Mouse (Mus musculus): ENCODE measurements at regions not wholly inside any gene's neighbourhood (a gene's known extent, or its start where the extent isn't known, plus 50 kb on each side); places are given as distances from the start of the nearest gene placed in this dataset.

- H3K4me3 ChIP-seq (ENCODE audit: low read depth, low read length): no peak overlapping the region
- no peak overlapping the region for H3K27ac ChIP-seq (replicated peaks; ENCODE audit: low read depth, low read length)
- no peak overlapping the region for H3K9ac ChIP-seq (replicated peaks; ENCODE audit: low read length)
- H3K36me3 ChIP-seq (replicated peaks; ENCODE audit: control insufficient read depth, insufficient read depth, low read depth, low read length): no peaks in the 10 kb centered on the region
- ATAC-seq (replicated peaks; ENCODE audit: insufficient number of reproducible peaks, low FRiP score, low TSS enrichment, low read depth) (no peak), DNase-seq (ENCODE audit: low spot score) (no peak)
- H3K4me2 ChIP-seq (ENCODE audit: low read depth, low read length): no peak overlapping the region
- WGBS: 67% methylated on average over 1 of the region's 1 CpGs
- no peaks in the 10 kb centered on the region for H3K9me3 ChIP-seq (replicated peaks; ENCODE audit: control insufficient read depth, low read length)
- no peaks in the 10 kb centered on the region for H3K4me1 ChIP-seq (ENCODE audit: control insufficient read depth, insufficient read depth, low read length)
- H3K27me3 ChIP-seq (ENCODE audit: control insufficient read depth, insufficient read depth, low read length): no peaks in the 10 kb centered on the region
Observed at GRCm38 (mm10) chr15:67686140-67686539, 1185.4 kb upstream of the Lrrc6 start.

- H3K27ac ChIP-seq (replicated peaks; ENCODE audit: low read depth, low read length): no peak overlapping the region
- no peaks in the 10 kb centered on the region for H3K27me3 ChIP-seq (ENCODE audit: control insufficient read depth, insufficient read depth, low read length)
- no peaks in the 10 kb centered on the region for H3K4me1 ChIP-seq (ENCODE audit: control insufficient read depth, insufficient read depth, low read length)
- DNase-seq (ENCODE audit: low spot score): no peak
- 93% methylated on average over 2 of the region's 2 CpGs for WGBS
- no peak overlapping the region for H3K4me3 ChIP-seq (ENCODE audit: low read depth, low read length)
- no peak overlapping the region for H3K9ac ChIP-seq (replicated peaks; ENCODE audit: low read length)
- no peak for ATAC-seq (replicated peaks; ENCODE audit: insufficient number of reproducible peaks, low FRiP score, low TSS enrichment, low read depth)
- no peak overlapping the region for H3K4me2 ChIP-seq (ENCODE audit: low read depth, low read length)
- H3K9me3 ChIP-seq (replicated peaks; ENCODE audit: control insufficient read depth, low read length): no peaks in the 10 kb centered on the region
- no peaks in the 10 kb centered on the region for H3K36me3 ChIP-seq (replicated peaks; ENCODE audit: control insufficient read depth, insufficient read depth, low read depth, low read length)
Observed at GRCm38 (mm10) chr15:67673276-67673675, 1172.6 kb upstream of the Lrrc6 start.

GRCm38 (mm10) chr15:67636155-67636554 is 1135.4 kb upstream of the Lrrc6 start:
- H3K27me3 ChIP-seq (ENCODE audit: control insufficient read depth, insufficient read depth, low read length): no peaks in the 10 kb centered on the region
- H3K36me3 ChIP-seq (replicated peaks; ENCODE audit: control insufficient read depth, insufficient read depth, low read depth, low read length): no peaks in the 10 kb centered on the region
- no peak overlapping the region for H3K27ac ChIP-seq (replicated peaks; ENCODE audit: low read depth, low read length)
- H3K9me3 ChIP-seq (replicated peaks; ENCODE audit: control insufficient read depth, low read length): no peaks in the 10 kb centered on the region
- 63% methylated on average over 1 of the region's 1 CpGs for WGBS
- H3K4me3 ChIP-seq (ENCODE audit: low read depth, low read length): no peak overlapping the region
- DNase-seq (ENCODE audit: low spot score) (no peak), ATAC-seq (replicated peaks; ENCODE audit: insufficient number of reproducible peaks, low FRiP score, low TSS enrichment, low read depth) (no peak)
- no peaks in the 10 kb centered on the region for H3K4me1 ChIP-seq (ENCODE audit: control insufficient read depth, insufficient read depth, low read length)
- H3K4me2 ChIP-seq (ENCODE audit: low read depth, low read length): no peak overlapping the region
- no peak overlapping the region for H3K9ac ChIP-seq (replicated peaks; ENCODE audit: low read length)

GRCm38 (mm10) chr15:67626704-67627287 is 1126.1 kb upstream of the Lrrc6 start:
- Histone ChIP-seq H3K4me2 (ENCODE audit: low read depth, low read length) (no peak overlapping the region), H3K27ac (replicated peaks; ENCODE audit: low read depth, low read length) (no peak overlapping the region), H3K36me3 (replicated peaks; ENCODE audit: control insufficient read depth, insufficient read depth, low read depth, low read length) (no peaks in the 10 kb centered on the region), H3K4me1 (ENCODE audit: control insufficient read depth, insufficient read depth, low read length) (no peaks in the 10 kb centered on the region), H3K4me3 (ENCODE audit: low read depth, low read length) (no peak overlapping the region), H3K27me3 (ENCODE audit: control insufficient read depth, insufficient read depth, low read length) (no peaks in the 10 kb centered on the region), H3K9me3 (replicated peaks; ENCODE audit: control insufficient read depth, low read length) (no peaks in the 10 kb centered on the region), H3K9ac (replicated peaks; ENCODE audit: low read length) (no peak overlapping the region)
- WGBS: 79% methylated on average over 3 of the region's 3 CpGs
- DNase-seq (ENCODE audit: low spot score): no peak
- ATAC-seq (replicated peaks; ENCODE audit: insufficient number of reproducible peaks, low FRiP score, low TSS enrichment, low read depth): no peak

GRCm38 (mm10) chr15:67611896-67612295 is 1111.2 kb upstream of the Lrrc6 start:
- H3K4me3 ChIP-seq (ENCODE audit: low read depth, low read length): no peak overlapping the region
- ATAC-seq (replicated peaks; ENCODE audit: insufficient number of reproducible peaks, low FRiP score, low TSS enrichment, low read depth) (no peak), DNase-seq (ENCODE audit: low spot score) (no peak)
- 65% methylated on average over 3 of the region's 3 CpGs for WGBS
- no peaks in the 10 kb centered on the region for H3K27me3 ChIP-seq (ENCODE audit: control insufficient read depth, insufficient read depth, low read length)
- H3K4me1 ChIP-seq (ENCODE audit: control insufficient read depth, insufficient read depth, low read length): no peaks in the 10 kb centered on the region
- no peak overlapping the region for H3K4me2 ChIP-seq (ENCODE audit: low read depth, low read length)
- H3K36me3 ChIP-seq (replicated peaks; ENCODE audit: control insufficient read depth, insufficient read depth, low read depth, low read length): no peaks in the 10 kb centered on the region
- no peak overlapping the region for H3K9ac ChIP-seq (replicated peaks; ENCODE audit: low read length)
- no peaks in the 10 kb centered on the region for H3K9me3 ChIP-seq (replicated peaks; ENCODE audit: control insufficient read depth, low read length)
- H3K27ac ChIP-seq (replicated peaks; ENCODE audit: low read depth, low read length): no peak overlapping the region

GRCm38 (mm10) chr15:67598426-67598825 is 1097.7 kb upstream of the Lrrc6 start:
- no peak overlapping the region for H3K9ac ChIP-seq (replicated peaks; ENCODE audit: low read length)
- 77% methylated on average over 4 of the region's 4 CpGs for WGBS
- H3K36me3 ChIP-seq (replicated peaks; ENCODE audit: control insufficient read depth, insufficient read depth, low read depth, low read length): no peaks in the 10 kb centered on the region
- H3K4me1 ChIP-seq (ENCODE audit: control insufficient read depth, insufficient read depth, low read length): no peaks in the 10 kb centered on the region
- no peak overlapping the region for H3K4me3 ChIP-seq (ENCODE audit: low read depth, low read length)
- no peak overlapping the region for H3K27ac ChIP-seq (replicated peaks; ENCODE audit: low read depth, low read length)
- no peaks in the 10 kb centered on the region for H3K27me3 ChIP-seq (ENCODE audit: control insufficient read depth, insufficient read depth, low read length)
- ATAC-seq (replicated peaks; ENCODE audit: insufficient number of reproducible peaks, low FRiP score, low TSS enrichment, low read depth) (no peak), DNase-seq (ENCODE audit: low spot score) (no peak)
- H3K9me3 ChIP-seq (replicated peaks; ENCODE audit: control insufficient read depth, low read length): no peaks in the 10 kb centered on the region
- H3K4me2 ChIP-seq (ENCODE audit: low read depth, low read length): no peak overlapping the region

GRCm38 (mm10) chr15:67576581-67576980 is 1075.9 kb upstream of the Lrrc6 start:
- no peaks in the 10 kb centered on the region for H3K27me3 ChIP-seq (ENCODE audit: control insufficient read depth, insufficient read depth, low read length)
- no peaks in the 10 kb centered on the region for H3K9me3 ChIP-seq (replicated peaks; ENCODE audit: control insufficient read depth, low read length)
- H3K9ac ChIP-seq (replicated peaks; ENCODE audit: low read length): no peak overlapping the region
- H3K4me3 ChIP-seq (ENCODE audit: low read depth, low read length): no peak overlapping the region
- DNase-seq (ENCODE audit: low spot score) (no peak), ATAC-seq (replicated peaks; ENCODE audit: insufficient number of reproducible peaks, low FRiP score, low TSS enrichment, low read depth) (no peak)
- H3K36me3 ChIP-seq (replicated peaks; ENCODE audit: control insufficient read depth, insufficient read depth, low read depth, low read length): no peaks in the 10 kb centered on the region
- H3K4me1 ChIP-seq (ENCODE audit: control insufficient read depth, insufficient read depth, low read length): no peaks in the 10 kb centered on the region
- H3K4me2 ChIP-seq (ENCODE audit: low read depth, low read length): no peak overlapping the region
- 66% methylated on average over 1 of the region's 1 CpGs for WGBS
- no peak overlapping the region for H3K27ac ChIP-seq (replicated peaks; ENCODE audit: low read depth, low read length)

GRCm38 (mm10) chr15:67571614-67572013 is 1070.9 kb upstream of the Lrrc6 start:
- WGBS: 77% methylated on average over 1 of the region's 1 CpGs
- DNase-seq (ENCODE audit: low spot score): no peak
- Histone ChIP-seq H3K4me1 (ENCODE audit: control insufficient read depth, insufficient read depth, low read length) (no peaks in the 10 kb centered on the region), H3K9ac (replicated peaks; ENCODE audit: low read length) (no peak overlapping the region), H3K36me3 (replicated peaks; ENCODE audit: control insufficient read depth, insufficient read depth, low read depth, low read length) (no peaks in the 10 kb centered on the region), H3K27me3 (ENCODE audit: control insufficient read depth, insufficient read depth, low read length) (no peaks in the 10 kb centered on the region), H3K4me2 (ENCODE audit: low read depth, low read length) (no peak overlapping the region), H3K4me3 (ENCODE audit: low read depth, low read length) (no peak overlapping the region), H3K9me3 (replicated peaks; ENCODE audit: control insufficient read depth, low read length) (no peaks in the 10 kb centered on the region), H3K27ac (replicated peaks; ENCODE audit: low read depth, low read length) (no peak overlapping the region)
- no peak for ATAC-seq (replicated peaks; ENCODE audit: insufficient number of reproducible peaks, low FRiP score, low TSS enrichment, low read depth)
